Mouse (Mus musculus): ENCODE measurements around the gene Hist1h3g. TPM values are rescaled to one million over a fixed set of nuclear protein-coding genes. Genes with fewer than 3 reads are reported as not detected.
"Not testable (repeated sequence)": the region's sequence is repeated elsewhere in the genome, so short reads cannot be mapped to it uniquely, and the experiment has no call there.

Gene Hist1h3g
- total and polyA plus RNA-seq, 2 experiments from 2014 or later: 262 TPM; not detected in 1

DNA sequence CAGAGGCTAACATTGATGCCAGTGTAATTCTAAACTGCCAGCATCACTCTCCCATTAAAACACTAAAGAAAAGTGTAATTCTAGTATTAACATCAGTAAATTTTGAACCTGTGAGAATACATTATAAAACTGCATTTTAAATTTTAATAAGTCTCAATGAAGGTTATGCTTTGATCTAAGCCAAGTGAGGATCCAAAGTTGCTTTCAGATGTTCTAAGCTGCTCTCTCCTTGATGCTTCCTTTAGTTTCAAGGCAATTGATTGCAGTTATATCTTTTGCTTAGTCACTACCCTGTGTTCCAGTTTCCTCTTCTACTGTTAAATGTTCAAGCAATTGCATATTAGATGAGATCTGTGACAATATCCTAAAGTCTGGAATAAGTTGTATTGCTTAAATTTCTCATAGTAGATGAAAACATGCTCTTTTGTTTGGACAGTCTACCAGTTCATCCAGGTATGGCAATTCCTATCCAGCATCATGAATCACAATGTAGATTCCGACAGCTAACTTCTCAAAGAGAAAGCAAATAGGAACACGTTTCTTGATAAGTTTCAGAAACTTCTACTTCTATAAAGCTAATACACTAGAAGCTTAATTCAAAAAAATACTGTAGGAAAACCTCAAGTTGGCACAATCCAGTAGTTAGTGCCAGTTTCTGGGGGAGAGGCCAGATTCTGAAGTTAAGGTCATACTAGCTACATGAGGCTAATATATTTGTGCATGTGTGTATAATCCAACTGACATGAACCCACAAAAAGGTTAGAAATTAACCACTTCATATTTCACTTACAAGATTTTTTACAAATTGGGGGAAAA lies 37.2 kb downstream of the Hist1h3g start:
- H3K4me2 ChIP-seq (ENCODE audit: low read depth, low read length, poor library complexity, severe bottlenecking): peak overlapping the region; percentile 52
- no peaks in the 10 kb centered on the region for H3K9me3 ChIP-seq (ENCODE audit: low read length)
- H3K27me3 ChIP-seq (ENCODE audit: insufficient read depth, low read length): no peaks in the 10 kb centered on the region
- no peak for DNase-seq (ENCODE audit: low spot score)
- no peaks in the 10 kb centered on the region for H3K36me3 ChIP-seq (ENCODE audit: insufficient read depth, low read length)
- 45% methylated on average over 2 of the region's 2 CpGs for WGBS
- 0 out of 2 replicates have a peak overlapping the region, but pooled peaks have one; percentile 20 for H3K9ac ChIP-seq (replicated peaks; ENCODE audit: low read length, poor library complexity, severe bottlenecking)
- ATAC-seq (ENCODE audit: low FRiP score): no peak
- H3K27ac ChIP-seq (ENCODE audit: low read depth, low read length): no peak overlapping the region
- 0 out of 2 replicates have a peak, but pooled peaks cover 8% of the 10 kb centered on the region for H3K4me1 ChIP-seq (ENCODE audit: insufficient read depth, low read length)
- peak overlapping the region; percentile 39; the same call in 1 of the 2 replicates for H3K4me3 ChIP-seq (ENCODE audit: low read depth, low read length)
- TF ChIP-seq CTCF (IDR thresholded peaks at IDR 0.05): no peak

DNA sequence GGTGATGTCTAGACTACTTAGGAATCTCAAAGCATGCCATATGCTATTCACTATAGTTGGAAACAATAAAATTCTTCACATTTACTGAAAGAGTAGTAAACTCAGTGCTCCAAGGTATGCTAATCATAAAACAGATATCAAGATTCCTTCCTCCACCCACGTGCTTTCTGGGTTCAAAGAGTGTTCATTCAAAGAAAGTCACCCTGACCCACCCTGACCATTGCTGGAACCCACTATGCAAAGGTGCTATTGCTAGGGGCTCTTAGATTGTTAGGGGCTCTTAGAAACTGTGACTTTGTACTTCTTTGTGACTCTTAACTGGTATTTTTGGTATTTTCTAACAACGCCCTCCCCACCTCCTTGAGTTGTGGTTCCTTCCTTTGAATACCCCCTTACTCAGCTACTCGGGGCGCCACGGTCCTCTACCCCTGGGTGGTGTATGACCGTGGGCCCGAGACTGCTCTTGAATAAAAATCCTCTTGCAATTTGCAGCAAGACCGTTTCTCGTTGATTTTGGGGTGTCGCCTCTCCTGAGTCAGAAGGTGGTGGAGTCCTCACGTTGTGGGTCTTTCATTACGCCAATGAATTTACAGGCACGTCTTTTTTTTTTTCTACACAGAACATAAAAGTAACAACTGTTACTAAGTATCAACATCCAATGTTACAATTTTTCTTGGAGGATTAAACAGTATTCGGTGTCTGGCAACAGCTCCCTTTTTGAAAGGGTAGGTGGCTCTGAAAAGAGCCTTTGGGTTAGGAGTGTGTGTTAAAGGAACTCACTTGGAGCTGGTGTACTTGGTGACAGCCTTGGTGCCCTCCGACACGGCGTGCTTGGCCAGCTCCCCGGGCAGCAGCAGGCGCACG lies 38.0 kb downstream of the Hist1h3g start:
- H3K27me3 ChIP-seq (ENCODE audit: insufficient read depth, low read length); H3K9me3 ChIP-seq (ENCODE audit: low read length); H3K4me1 ChIP-seq (ENCODE audit: insufficient read depth, low read length); DNase-seq (ENCODE audit: low spot score); ATAC-seq (ENCODE audit: low FRiP score); H3K9ac ChIP-seq (replicated peaks; ENCODE audit: low read length, poor library complexity, severe bottlenecking); H3K36me3 ChIP-seq (ENCODE audit: insufficient read depth, low read length): not testable (repeated sequence)
- H3K27ac ChIP-seq (ENCODE audit: low read depth, low read length): peak overlapping the region; percentile 47; the same call in 1 of the 2 replicates
- H3K4me2 ChIP-seq (ENCODE audit: low read depth, low read length, poor library complexity, severe bottlenecking): peak overlapping the region; percentile 54
- peak overlapping the region; percentile 30; the same call in 1 of the 2 replicates for H3K4me3 ChIP-seq (ENCODE audit: low read depth, low read length)
- WGBS: 12% methylated on average over 18 of the region's 20 CpGs

- H3K9me3 ChIP-seq (ENCODE audit: low read length); H3K27me3 ChIP-seq (ENCODE audit: insufficient read depth, low read length); H3K36me3 ChIP-seq (ENCODE audit: insufficient read depth, low read length); H3K4me1 ChIP-seq (ENCODE audit: insufficient read depth, low read length); H3K9ac ChIP-seq (replicated peaks; ENCODE audit: low read length, poor library complexity, severe bottlenecking): not testable (repeated sequence)
- peak within 1 kb of the TSS; percentile 54 for H3K4me2 ChIP-seq (ENCODE audit: low read depth, low read length, poor library complexity, severe bottlenecking)
- WGBS: under 1% methylated on average over 22 of the region's 42 CpGs
- ATAC-seq (ENCODE audit: low FRiP score) (peak; percentile 93), DNase-seq (ENCODE audit: low spot score) (peak; percentile 99)
- peak within 1 kb of the TSS; percentile 38 for H3K4me3 ChIP-seq (ENCODE audit: low read depth, low read length)
- peak within 1 kb of the TSS; percentile 67 for H3K27ac ChIP-seq (ENCODE audit: low read depth, low read length)
These were observed 38.8 kb downstream of the Hist1h3g start, which contains the start of the genes Hist1h2bf and Hist1h2ad for GRCm38 (mm10) chr13:23573898-23574524. Gene Hist1h2bf (minus strand): TSS chr13:23574196. Gene Hist1h2ad (plus strand): TSS chr13:23574381.

GRCm38 (mm10) chr13:23574546-23575170 lies 39.4 kb downstream of the Hist1h3g start:
- ATAC-seq (ENCODE audit: low FRiP score): peak; percentile 45
- H3K36me3 ChIP-seq (ENCODE audit: insufficient read depth, low read length); DNase-seq (ENCODE audit: low spot score); H3K4me1 ChIP-seq (ENCODE audit: insufficient read depth, low read length); H3K27me3 ChIP-seq (ENCODE audit: insufficient read depth, low read length); H3K9me3 ChIP-seq (ENCODE audit: low read length); H3K9ac ChIP-seq (replicated peaks; ENCODE audit: low read length, poor library complexity, severe bottlenecking): not testable (repeated sequence)
- H3K4me2 ChIP-seq (ENCODE audit: low read depth, low read length, poor library complexity, severe bottlenecking): peak overlapping the region; percentile 54
- peak overlapping the region; percentile 30 for H3K4me3 ChIP-seq (ENCODE audit: low read depth, low read length)
- H3K27ac ChIP-seq (ENCODE audit: low read depth, low read length): peak overlapping the region; percentile 67
- under 1% methylated on average over 6 of the region's 39 CpGs for WGBS

- under 1% methylated on average over 18 of the region's 18 CpGs for WGBS
- Histone ChIP-seq H3K36me3 (ENCODE audit: insufficient read depth, low read length) (no peaks in the 10 kb centered on the region), H3K27ac (ENCODE audit: low read depth, low read length) (peak within 1 kb of the TSS; percentile 67), H3K4me2 (ENCODE audit: low read depth, low read length, poor library complexity, severe bottlenecking) (peak within 1 kb of the TSS; percentile 53), H3K9me3 (ENCODE audit: low read length) (no peaks in the 10 kb centered on the region), H3K9ac (replicated peaks; ENCODE audit: low read length, poor library complexity, severe bottlenecking) (0 out of 2 replicates have a peak within 1 kb of the TSS, but pooled peaks have one; percentile 33), H3K27me3 (ENCODE audit: insufficient read depth, low read length) (no peaks in the 10 kb centered on the region), H3K4me1 (ENCODE audit: insufficient read depth, low read length) (0 out of 2 replicates have a peak, but pooled peaks cover 8% of the 10 kb centered on the region), H3K4me3 (ENCODE audit: low read depth, low read length) (peak within 1 kb of the TSS; percentile 38)
- TF ChIP-seq CTCF (IDR thresholded peaks at IDR 0.05): no peak
- DNase-seq (ENCODE audit: low spot score) (peak; percentile 93), ATAC-seq (ENCODE audit: low FRiP score) (peak; percentile 63)
These were observed 40.1 kb downstream of the Hist1h3g start, which contains the start of gene Hist1h3d for GRCm38 (mm10) chr13:23575271-23575851. Gene Hist1h3d (plus strand): TSS chr13:23575763.

- H3K36me3 ChIP-seq (ENCODE audit: insufficient read depth, low read length); ATAC-seq (ENCODE audit: low FRiP score); H3K27me3 ChIP-seq (ENCODE audit: insufficient read depth, low read length); H3K4me1 ChIP-seq (ENCODE audit: insufficient read depth, low read length); DNase-seq (ENCODE audit: low spot score); H3K9me3 ChIP-seq (ENCODE audit: low read length): not testable (repeated sequence)
- 0 out of 2 replicates have a peak overlapping the region, but pooled peaks have one; percentile 33 for H3K9ac ChIP-seq (replicated peaks; ENCODE audit: low read length, poor library complexity, severe bottlenecking)
- peak overlapping the region; percentile 38 for H3K4me3 ChIP-seq (ENCODE audit: low read depth, low read length)
- WGBS: 0% methylated on average over 9 of the region's 40 CpGs
- peak overlapping the region; percentile 53 for H3K4me2 ChIP-seq (ENCODE audit: low read depth, low read length, poor library complexity, severe bottlenecking)
- H3K27ac ChIP-seq (ENCODE audit: low read depth, low read length): peak overlapping the region; percentile 47; the same call in 1 of the 2 replicates
These were observed 40.7 kb downstream of the Hist1h3g start for GRCm38 (mm10) chr13:23575864-23576313.
